Mouse (Mus musculus): ENCODE measurements at regions not wholly inside any gene's neighbourhood (a gene's known extent, or its start where the extent isn't known, plus 50 kb on each side); places are given as distances from the start of the nearest gene placed in this dataset.

DNA sequence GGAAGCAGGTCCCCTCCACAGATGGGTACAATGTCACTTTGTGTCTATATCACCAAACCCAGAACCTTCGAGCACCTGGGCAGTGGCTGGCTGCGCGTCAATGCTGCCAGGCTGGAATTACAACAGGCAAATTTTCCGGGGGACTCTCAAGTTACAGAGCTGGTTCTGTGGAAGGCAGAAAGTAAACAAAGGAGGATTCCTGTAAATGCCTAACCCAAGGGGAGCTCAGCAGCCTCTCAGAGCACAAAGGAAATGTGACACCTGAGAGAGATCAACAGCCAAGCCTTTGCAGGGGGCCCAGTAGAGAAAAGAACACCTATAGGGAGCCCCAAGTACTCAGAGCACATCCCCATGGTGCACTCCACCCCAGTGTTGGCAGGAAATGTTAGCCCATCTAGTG is 70.7 kb downstream of the Setd4 start:
- Histone ChIP-seq H3K27me3 (replicated peaks) (no peaks in the 10 kb centered on the region), H3K9me3 (no peaks in the 10 kb centered on the region), H3K27ac (no peak overlapping the region), H3K4me2 (replicated peaks) (no peak overlapping the region), H3K9ac (no peak overlapping the region), H3K36me3 (no peaks in the 10 kb centered on the region), H3K4me3 (no peak overlapping the region), H3K4me1 (no peaks in the 10 kb centered on the region)
- 18% methylated on average over 4 of the region's 4 CpGs for WGBS
- no peak for ATAC-seq (ENCODE audit: low FRiP score, low read depth)

DNA sequence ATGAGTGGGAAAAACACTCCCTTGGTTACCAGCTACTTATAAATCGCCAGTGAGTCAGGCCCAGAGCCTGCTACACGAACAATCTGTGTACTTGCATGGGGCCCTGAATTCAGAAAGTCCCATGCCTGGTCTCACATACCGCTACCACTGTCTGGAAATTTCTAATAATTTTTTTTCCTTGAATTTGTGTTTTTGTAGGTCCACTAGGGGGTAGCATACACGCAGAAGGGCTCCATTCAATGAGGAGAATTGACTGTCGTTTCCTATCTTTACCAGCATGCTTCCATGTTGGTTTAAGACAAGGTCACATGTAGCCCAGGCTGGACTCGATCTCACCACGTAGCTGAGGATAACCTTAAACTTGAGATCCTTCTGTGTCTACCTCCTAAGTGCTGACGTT is 71.9 kb downstream of the Setd4 start:
- no peak overlapping the region for H3K27ac ChIP-seq
- no peaks in the 10 kb centered on the region for H3K4me1 ChIP-seq
- no peaks in the 10 kb centered on the region for H3K36me3 ChIP-seq
- H3K27me3 ChIP-seq (replicated peaks): no peaks in the 10 kb centered on the region
- no peaks in the 10 kb centered on the region for H3K9me3 ChIP-seq
- H3K9ac ChIP-seq: no peak overlapping the region
- 85% methylated on average over 8 of the region's 8 CpGs for WGBS
- no peak for ATAC-seq (ENCODE audit: low FRiP score, low read depth)
- H3K4me3 ChIP-seq: no peak overlapping the region
- no peak overlapping the region for H3K4me2 ChIP-seq (replicated peaks)

DNA sequence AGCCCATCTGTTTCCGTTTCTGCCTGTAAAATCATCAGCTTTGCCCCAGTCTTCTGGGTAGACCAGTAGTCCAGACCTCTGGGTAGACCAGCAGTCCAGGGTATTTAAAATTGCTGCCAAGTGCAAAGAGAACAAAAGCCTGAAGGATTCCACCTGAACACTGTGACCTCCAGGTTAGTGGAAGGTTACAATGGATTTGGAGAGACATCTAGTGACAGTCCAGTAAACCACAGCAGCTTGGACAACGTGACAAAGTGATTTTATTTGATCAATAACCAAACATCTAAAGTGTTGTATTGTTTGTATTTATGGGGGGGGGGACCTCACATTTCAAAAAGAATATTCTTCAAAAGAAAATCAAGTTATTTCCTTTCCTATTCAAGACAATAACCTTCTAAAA is 81.4 kb downstream of the Setd4 start:
- no peak overlapping the region for H3K27ac ChIP-seq
- 72% methylated on average over 2 of the region's 2 CpGs for WGBS
- H3K27me3 ChIP-seq (replicated peaks): no peaks in the 10 kb centered on the region
- no peak for ATAC-seq (ENCODE audit: low FRiP score, low read depth)
- H3K36me3 ChIP-seq: no peaks in the 10 kb centered on the region
- H3K4me1 ChIP-seq: no peaks in the 10 kb centered on the region
- H3K4me2 ChIP-seq (replicated peaks): no peak overlapping the region
- H3K9ac ChIP-seq: no peak overlapping the region
- no peaks in the 10 kb centered on the region for H3K9me3 ChIP-seq
- no peak overlapping the region for H3K4me3 ChIP-seq

DNA sequence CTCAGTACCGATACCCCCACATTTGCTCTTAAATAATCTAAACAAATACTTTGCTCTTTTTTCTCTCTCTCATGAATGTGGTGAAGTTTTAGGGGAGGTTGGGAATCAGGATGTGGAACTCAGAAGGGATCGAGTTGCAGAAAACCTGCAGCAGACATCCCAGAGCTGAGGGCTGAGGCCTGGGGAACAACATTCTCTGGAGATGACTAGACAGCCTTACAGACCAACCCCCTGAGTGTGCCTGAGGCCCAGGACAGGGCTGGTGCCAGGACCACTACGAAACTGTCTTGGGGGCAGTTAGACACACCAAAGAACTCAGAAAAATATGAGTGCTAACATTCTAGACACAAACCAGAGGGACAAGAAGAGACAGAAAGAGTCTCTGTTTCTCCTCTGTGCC is 83.4 kb downstream of the Setd4 start:
- no peaks in the 10 kb centered on the region for H3K9me3 ChIP-seq
- no peaks in the 10 kb centered on the region for H3K27me3 ChIP-seq (replicated peaks)
- H3K4me2 ChIP-seq (replicated peaks): no peak overlapping the region
- no peak overlapping the region for H3K4me3 ChIP-seq
- 86% methylated on average over 3 of the region's 3 CpGs for WGBS
- H3K36me3 ChIP-seq: no peaks in the 10 kb centered on the region
- H3K4me1 ChIP-seq: no peaks in the 10 kb centered on the region
- H3K9ac ChIP-seq: no peak overlapping the region
- H3K27ac ChIP-seq: no peak overlapping the region
- ATAC-seq (ENCODE audit: low FRiP score, low read depth): no peak

GRCm38 (mm10) chr16:93518620-93519019 is 85.2 kb downstream of the Setd4 start:
- Histone ChIP-seq H3K36me3 (no peaks in the 10 kb centered on the region), H3K9ac (no peak overlapping the region), H3K9me3 (no peaks in the 10 kb centered on the region), H3K4me3 (no peak overlapping the region), H3K4me2 (replicated peaks) (no peak overlapping the region), H3K27ac (no peak overlapping the region), H3K4me1 (0 out of 2 replicates have a peak, but pooled peaks cover 3% of the 10 kb centered on the region), H3K27me3 (replicated peaks) (no peaks in the 10 kb centered on the region)
- no peak for ATAC-seq (ENCODE audit: low FRiP score, low read depth)
- 79% methylated on average over 1 of the region's 1 CpGs for WGBS

DNA sequence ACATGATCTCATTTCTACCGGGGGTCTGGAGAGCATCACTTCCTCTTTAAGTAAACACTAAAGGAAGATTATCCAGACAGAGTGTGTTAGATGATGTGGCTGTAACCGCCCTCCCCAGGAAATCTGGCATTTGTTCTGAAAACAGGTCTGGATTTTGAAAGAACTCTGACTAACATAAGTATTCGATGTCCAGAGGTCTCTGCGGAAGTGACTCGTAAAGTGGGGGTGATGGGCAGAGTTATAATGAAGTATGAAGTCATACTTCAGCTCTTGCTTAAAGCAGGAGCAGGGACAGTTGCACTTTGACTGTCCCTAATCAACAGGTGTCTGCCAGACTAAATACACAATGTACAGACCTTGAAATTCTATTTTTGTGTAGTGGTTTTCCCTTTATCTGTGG is 87.1 kb downstream of the Setd4 start:
- no peak for ATAC-seq (ENCODE audit: low FRiP score, low read depth)
- Histone ChIP-seq H3K9me3 (no peaks in the 10 kb centered on the region), H3K27ac (no peak overlapping the region), H3K27me3 (replicated peaks) (no peaks in the 10 kb centered on the region), H3K4me2 (replicated peaks) (no peak overlapping the region), H3K4me3 (no peak overlapping the region), H3K9ac (no peak overlapping the region), H3K36me3 (no peaks in the 10 kb centered on the region), H3K4me1 (0 out of 2 replicates have a peak, but pooled peaks cover 5% of the 10 kb centered on the region)
- 89% methylated on average over 5 of the region's 5 CpGs for WGBS

GRCm38 (mm10) chr16:93515456-93515941 is 88.4 kb downstream of the Setd4 start:
- no peaks in the 10 kb centered on the region for H3K27me3 ChIP-seq (replicated peaks)
- H3K4me3 ChIP-seq: no peak overlapping the region
- no peaks in the 10 kb centered on the region for H3K9me3 ChIP-seq
- H3K36me3 ChIP-seq: no peaks in the 10 kb centered on the region
- WGBS: 67% methylated on average over 5 of the region's 5 CpGs
- no peak overlapping the region for H3K27ac ChIP-seq
- ATAC-seq (ENCODE audit: low FRiP score, low read depth): no peak
- H3K4me2 ChIP-seq (replicated peaks): no peak overlapping the region
- no peak overlapping the region for H3K9ac ChIP-seq
- 0 out of 2 replicates have a peak, but pooled peaks cover 5% of the 10 kb centered on the region for H3K4me1 ChIP-seq

DNA sequence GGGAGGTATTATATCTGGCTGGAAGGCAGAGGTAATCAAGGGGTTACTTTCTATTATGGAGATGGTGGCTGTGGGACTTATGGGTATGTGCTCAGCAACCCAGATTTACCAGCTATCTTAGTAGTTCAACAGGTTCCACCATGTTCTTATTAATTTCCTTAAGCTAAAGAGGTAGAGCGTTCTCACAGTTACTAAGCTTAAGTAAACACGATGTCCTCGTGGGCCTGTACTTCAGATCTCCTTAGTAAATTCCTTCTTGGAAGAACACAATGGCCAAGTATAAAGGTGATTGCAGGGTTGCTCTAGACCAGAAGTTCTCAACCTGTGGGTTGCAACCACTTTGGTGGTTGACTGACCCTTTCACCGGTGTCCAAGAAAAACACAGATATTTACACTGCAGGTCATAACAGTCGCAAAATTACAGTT is 90.2 kb downstream of the Setd4 start:
- ATAC-seq (ENCODE audit: low FRiP score, low read depth): no peak
- no peak overlapping the region for H3K4me3 ChIP-seq
- H3K27me3 ChIP-seq (replicated peaks): no peaks in the 10 kb centered on the region
- 0 out of 2 replicates have a peak, but pooled peaks cover 5% of the 10 kb centered on the region for H3K4me1 ChIP-seq
- no peaks in the 10 kb centered on the region for H3K9me3 ChIP-seq
- no peaks in the 10 kb centered on the region for H3K36me3 ChIP-seq
- no peak overlapping the region for H3K4me2 ChIP-seq (replicated peaks)
- 88% methylated on average over 5 of the region's 5 CpGs for WGBS
- no peak overlapping the region for H3K9ac ChIP-seq
- no peak overlapping the region for H3K27ac ChIP-seq

GRCm38 (mm10) chr16:93511988-93512387 is 91.9 kb downstream of the Setd4 start:
- ATAC-seq (ENCODE audit: low FRiP score, low read depth): no peak
- no peak overlapping the region for H3K27ac ChIP-seq
- H3K9ac ChIP-seq: no peak overlapping the region
- no peak overlapping the region for H3K4me3 ChIP-seq
- no peaks in the 10 kb centered on the region for H3K27me3 ChIP-seq (replicated peaks)
- 87% methylated on average over 4 of the region's 4 CpGs for WGBS
- no peaks in the 10 kb centered on the region for H3K36me3 ChIP-seq
- no peaks in the 10 kb centered on the region for H3K9me3 ChIP-seq
- H3K4me1 ChIP-seq: 0 out of 2 replicates have a peak, but pooled peaks cover 5% of the 10 kb centered on the region
- H3K4me2 ChIP-seq (replicated peaks): no peak overlapping the region

DNA sequence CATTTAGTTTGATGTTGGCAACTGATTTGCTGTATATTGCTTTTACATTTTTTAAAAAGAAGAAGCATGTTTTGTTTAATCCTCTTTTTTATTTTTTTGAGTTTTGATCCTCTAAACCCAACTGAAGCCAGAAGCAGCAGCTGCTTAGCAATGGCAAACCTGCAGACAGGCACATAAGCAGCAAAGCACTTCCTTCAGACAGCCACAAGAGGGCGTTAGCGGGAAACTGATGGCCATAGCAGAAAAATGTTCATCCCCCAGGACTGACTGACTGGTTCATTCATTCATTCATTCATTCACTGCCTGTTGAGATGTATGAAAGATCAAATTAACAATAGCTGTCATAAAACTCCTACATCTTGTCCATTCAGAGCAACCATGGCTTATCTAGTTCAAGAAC is 92.3 kb downstream of the Setd4 start:
- no peaks in the 10 kb centered on the region for H3K27me3 ChIP-seq (replicated peaks)
- H3K4me2 ChIP-seq (replicated peaks): no peak overlapping the region
- 0 out of 2 replicates have a peak, but pooled peaks cover 5% of the 10 kb centered on the region for H3K4me1 ChIP-seq
- no peaks in the 10 kb centered on the region for H3K36me3 ChIP-seq
- no peak for ATAC-seq (ENCODE audit: low FRiP score, low read depth)
- H3K9me3 ChIP-seq: no peaks in the 10 kb centered on the region
- WGBS: 7% methylated on average over 2 of the region's 2 CpGs
- no peak overlapping the region for H3K9ac ChIP-seq
- no peak overlapping the region for H3K27ac ChIP-seq
- no peak overlapping the region for H3K4me3 ChIP-seq

DNA sequence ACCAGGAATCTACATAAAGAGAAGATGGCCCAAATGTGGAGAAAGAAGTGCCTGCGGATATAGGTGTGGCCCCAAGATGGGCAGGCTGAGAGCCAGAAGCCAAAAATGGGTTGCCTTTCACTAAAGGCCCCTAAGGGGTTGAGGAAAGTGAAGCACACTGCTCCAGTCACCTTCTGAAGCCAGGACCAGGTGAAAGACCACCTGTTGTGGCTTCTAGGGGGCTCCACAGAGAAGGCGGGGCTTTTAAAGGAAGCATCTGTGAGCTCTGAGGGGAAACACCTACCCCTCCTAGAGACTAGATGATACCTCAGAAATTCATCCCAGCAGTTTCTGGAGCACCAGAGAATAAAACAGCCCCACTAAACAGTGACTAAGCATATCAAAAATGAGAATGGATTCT is 105.1 kb downstream of the Setd4 start:
- Histone ChIP-seq H3K4me2 (replicated peaks) (no peak overlapping the region), H3K36me3 (no peaks in the 10 kb centered on the region)
- 97% methylated on average over 2 of the region's 2 CpGs for WGBS

GRCm38 (mm10) chr16:93493337-93494002 is 110.4 kb downstream of the Setd4 start:
- 91% methylated on average over 6 of the region's 6 CpGs for WGBS
- Histone ChIP-seq H3K9ac (no peak overlapping the region), H3K27ac (no peak overlapping the region), H3K9me3 (no peaks in the 10 kb centered on the region), H3K4me2 (replicated peaks) (no peak overlapping the region), H3K36me3 (no peaks in the 10 kb centered on the region), H3K27me3 (replicated peaks) (no peaks in the 10 kb centered on the region), H3K4me1 (no peaks in the 10 kb centered on the region), H3K4me3 (no peak overlapping the region)
- no peak for ATAC-seq (ENCODE audit: low FRiP score, low read depth)

More for the DNA sequence above, 105.1 kb downstream of the Setd4 start:
- no peak overlapping the region for H3K27ac ChIP-seq
- ATAC-seq (ENCODE audit: low FRiP score, low read depth): no peak
- H3K9me3 ChIP-seq: no peaks in the 10 kb centered on the region
- H3K4me1 ChIP-seq: no peaks in the 10 kb centered on the region
- no peak overlapping the region for H3K4me3 ChIP-seq
- no peaks in the 10 kb centered on the region for H3K27me3 ChIP-seq (replicated peaks)
- no peak overlapping the region for H3K9ac ChIP-seq
